Mouse (Mus musculus): Measurements from ENCODE around the gene Epc2. TPM values are rescaled to one million over a fixed set of nuclear protein-coding genes. Genes with fewer than 3 reads are reported as not detected.

Gene Epc2
- 5.9 and 6.0 TPM in 2 replicates for polyA plus RNA-seq (2015; fragmentation: Nextera tagmentation; extraction: Ambion mirVana)

- Histone ChIP-seq H3K4me1 (peaks cover 10% of the 10 kb centered on the region; the same call in 1 of the 2 replicates), H3K36me3 (no peaks in the 10 kb centered on the region), H3K27ac (replicated peaks) (peak within 1 kb of the TSS; percentile 99), H3K4me3 (replicated peaks) (peak within 1 kb of the TSS; percentile 59), H3K9ac (peak within 1 kb of the TSS; percentile 76), H3K27me3 (no peaks in the 10 kb centered on the region), H3K9me3 (replicated peaks) (no peaks in the 10 kb centered on the region), H3K4me2 (replicated peaks) (peak within 1 kb of the TSS; percentile 84)
- peak; percentile 84 for ATAC-seq (ENCODE audit: insufficient number of reproducible peaks, low FRiP score, low TSS enrichment, low read depth)
- WGBS: under 1% methylated on average over 81 of the region's 88 CpGs
Observed at GRCm38 (mm10) chr2:49450931-49451636, at the start of gene Epc2. TSS of gene Epc2 (plus strand) at chr2:49451486.

- Histone ChIP-seq H3K36me3 (no peaks in the 10 kb centered on the region), H3K9ac (no peak overlapping the region), H3K4me1 (no peaks in the 10 kb centered on the region), H3K27me3 (no peaks in the 10 kb centered on the region), H3K4me3 (replicated peaks) (no peak overlapping the region), H3K9me3 (replicated peaks) (no peaks in the 10 kb centered on the region), H3K4me2 (replicated peaks) (no peak overlapping the region), H3K27ac (replicated peaks) (no peak overlapping the region)
- ATAC-seq (ENCODE audit: insufficient number of reproducible peaks, low FRiP score, low TSS enrichment, low read depth): no peak
- 23% methylated on average over 2 of the region's 2 CpGs for WGBS
Observed at GRCm38 (mm10) chr2:49405954-49406353, 45.3 kb upstream of the Epc2 start.

DNA sequence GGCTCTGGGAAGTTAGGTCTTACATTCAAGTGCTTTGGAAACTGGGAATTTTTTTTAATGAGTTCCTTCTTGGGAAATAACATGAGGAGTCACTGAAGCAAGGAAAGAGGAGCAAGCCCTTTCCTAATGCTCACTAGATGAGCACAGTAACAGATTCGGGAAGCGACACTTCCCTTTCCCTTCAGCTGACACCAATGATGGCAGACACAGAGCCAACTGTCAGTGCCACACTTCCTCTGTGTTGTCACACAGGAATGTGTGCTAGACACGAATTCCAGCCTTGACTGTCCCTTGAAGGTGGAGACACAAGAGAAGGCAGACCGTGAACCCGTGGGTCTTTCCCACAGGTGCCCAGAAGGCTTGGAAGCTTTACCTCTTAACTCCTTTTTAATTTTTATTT, 39.6 kb upstream of the Epc2 start:
- H3K9ac ChIP-seq: no peak overlapping the region
- ATAC-seq (ENCODE audit: insufficient number of reproducible peaks, low FRiP score, low TSS enrichment, low read depth): no peak
- no peaks in the 10 kb centered on the region for H3K27me3 ChIP-seq
- no peaks in the 10 kb centered on the region for H3K36me3 ChIP-seq
- no peaks in the 10 kb centered on the region for H3K4me1 ChIP-seq
- H3K27ac ChIP-seq (replicated peaks): no peak overlapping the region
- no peak overlapping the region for H3K4me2 ChIP-seq (replicated peaks)
- WGBS: 75% methylated on average over 5 of the region's 5 CpGs
- no peak overlapping the region for H3K4me3 ChIP-seq (replicated peaks)
- H3K9me3 ChIP-seq (replicated peaks): no peaks in the 10 kb centered on the region

- H3K4me2 ChIP-seq (replicated peaks): no peak overlapping the region
- ATAC-seq (ENCODE audit: insufficient number of reproducible peaks, low FRiP score, low TSS enrichment, low read depth): no peak
- 75% methylated on average over 6 of the region's 6 CpGs for whole genome bisulfite sequencing
- no peak overlapping the region for H3K27ac ChIP-seq (replicated peaks)
- no peaks in the 10 kb centered on the region for H3K9me3 ChIP-seq (replicated peaks)
- no peaks in the 10 kb centered on the region for H3K36me3 ChIP-seq
- H3K9ac ChIP-seq: no peak overlapping the region
- H3K27me3 ChIP-seq: no peaks in the 10 kb centered on the region
- H3K4me1 ChIP-seq: no peaks in the 10 kb centered on the region
- H3K4me3 ChIP-seq (replicated peaks): no peak overlapping the region
Observed at GRCm38 (mm10) chr2:49412576-49412975, 38.7 kb upstream of the Epc2 start.

GRCm38 (mm10) chr2:49415868-49416267, 35.4 kb upstream of the Epc2 start:
- H3K9me3 ChIP-seq (replicated peaks): no peaks in the 10 kb centered on the region
- 60% methylated on average over 3 of the region's 3 CpGs for WGBS
- no peak for ATAC-seq (ENCODE audit: insufficient number of reproducible peaks, low FRiP score, low TSS enrichment, low read depth)
- no peak overlapping the region for H3K9ac ChIP-seq
- no peaks in the 10 kb centered on the region for H3K36me3 ChIP-seq
- H3K4me3 ChIP-seq (replicated peaks): no peak overlapping the region
- H3K27ac ChIP-seq (replicated peaks): no peak overlapping the region
- H3K4me2 ChIP-seq (replicated peaks): no peak overlapping the region
- H3K4me1 ChIP-seq: no peaks in the 10 kb centered on the region
- no peaks in the 10 kb centered on the region for H3K27me3 ChIP-seq

- Histone ChIP-seq H3K4me2 (replicated peaks) (no peak overlapping the region), H3K36me3 (no peaks in the 10 kb centered on the region), H3K9me3 (replicated peaks) (no peaks in the 10 kb centered on the region), H3K27ac (replicated peaks) (no peak overlapping the region), H3K4me3 (replicated peaks) (no peak overlapping the region), H3K9ac (no peak overlapping the region), H3K27me3 (no peaks in the 10 kb centered on the region), H3K4me1 (no peaks in the 10 kb centered on the region)
- no peak for ATAC-seq (ENCODE audit: insufficient number of reproducible peaks, low FRiP score, low TSS enrichment, low read depth)
- WGBS: 73% methylated on average over 10 of the region's 10 CpGs
Observed at GRCm38 (mm10) chr2:49417018-49417604, 34.2 kb upstream of the Epc2 start.

DNA sequence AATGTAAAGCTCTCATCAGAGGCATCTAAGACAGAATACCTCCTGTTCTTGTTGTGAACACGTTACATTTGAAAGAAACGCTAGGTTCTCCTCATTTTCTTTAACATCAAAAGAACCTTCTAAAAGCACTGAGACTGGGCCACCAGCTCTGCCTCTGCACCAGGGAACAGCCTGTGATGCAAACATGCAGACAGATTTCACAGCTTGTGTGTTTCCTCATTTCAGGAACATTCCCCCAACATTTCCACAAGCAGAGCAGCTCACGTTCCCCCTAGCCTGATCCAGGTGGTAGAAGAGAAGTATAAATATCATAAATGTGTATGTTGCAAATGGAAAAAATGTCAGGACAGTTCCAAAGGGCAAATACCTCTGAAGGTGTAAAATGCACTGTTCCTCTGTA, 30.9 kb upstream of the Epc2 start:
- no peak overlapping the region for H3K4me2 ChIP-seq (replicated peaks)
- 76% methylated on average over 3 of the region's 3 CpGs for WGBS
- H3K9ac ChIP-seq: no peak overlapping the region
- H3K27ac ChIP-seq (replicated peaks): no peak overlapping the region
- H3K4me3 ChIP-seq (replicated peaks): no peak overlapping the region
- H3K27me3 ChIP-seq: no peaks in the 10 kb centered on the region
- no peaks in the 10 kb centered on the region for H3K4me1 ChIP-seq
- no peaks in the 10 kb centered on the region for H3K9me3 ChIP-seq (replicated peaks)
- H3K36me3 ChIP-seq: no peaks in the 10 kb centered on the region
- ATAC-seq (ENCODE audit: insufficient number of reproducible peaks, low FRiP score, low TSS enrichment, low read depth): no peak

- Histone ChIP-seq H3K4me1 (no peaks in the 10 kb centered on the region), H3K27ac (replicated peaks) (no peak overlapping the region), H3K4me2 (replicated peaks) (no peak overlapping the region), H3K9ac (no peak overlapping the region), H3K36me3 (no peaks in the 10 kb centered on the region), H3K9me3 (replicated peaks) (no peaks in the 10 kb centered on the region), H3K4me3 (replicated peaks) (no peak overlapping the region), H3K27me3 (no peaks in the 10 kb centered on the region)
- ATAC-seq (ENCODE audit: insufficient number of reproducible peaks, low FRiP score, low TSS enrichment, low read depth): no peak
- WGBS: 62% methylated on average over 2 of the region's 2 CpGs
Observed at GRCm38 (mm10) chr2:49423857-49424256, 27.4 kb upstream of the Epc2 start.

DNA sequence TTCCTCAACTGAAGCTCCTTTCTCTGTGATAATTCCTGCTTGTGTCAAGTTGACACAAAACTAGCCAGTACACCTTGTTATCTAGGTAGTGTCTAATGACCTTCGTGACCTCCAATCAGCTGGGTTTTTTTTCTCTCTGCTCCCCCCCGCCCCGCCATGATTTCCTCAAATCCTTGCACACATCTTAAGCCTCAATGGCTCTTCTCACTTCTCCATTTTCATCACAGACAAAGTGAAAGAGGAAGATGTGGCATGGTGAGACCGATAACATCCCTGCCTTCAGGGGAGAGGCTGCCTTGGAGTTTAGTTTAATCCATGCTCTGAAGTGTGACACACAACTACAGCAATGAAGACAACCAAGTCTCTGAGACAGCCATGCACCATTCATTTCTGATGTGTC, 26.5 kb upstream of the Epc2 start:
- no peaks in the 10 kb centered on the region for H3K36me3 ChIP-seq
- H3K4me3 ChIP-seq (replicated peaks): no peak overlapping the region
- no peaks in the 10 kb centered on the region for H3K27me3 ChIP-seq
- H3K27ac ChIP-seq (replicated peaks): no peak overlapping the region
- H3K9me3 ChIP-seq (replicated peaks): no peaks in the 10 kb centered on the region
- no peaks in the 10 kb centered on the region for H3K4me1 ChIP-seq
- H3K4me2 ChIP-seq (replicated peaks): no peak overlapping the region
- ATAC-seq (ENCODE audit: insufficient number of reproducible peaks, low FRiP score, low TSS enrichment, low read depth): no peak
- H3K9ac ChIP-seq: no peak overlapping the region
- WGBS: 92% methylated on average over 4 of the region's 4 CpGs

DNA sequence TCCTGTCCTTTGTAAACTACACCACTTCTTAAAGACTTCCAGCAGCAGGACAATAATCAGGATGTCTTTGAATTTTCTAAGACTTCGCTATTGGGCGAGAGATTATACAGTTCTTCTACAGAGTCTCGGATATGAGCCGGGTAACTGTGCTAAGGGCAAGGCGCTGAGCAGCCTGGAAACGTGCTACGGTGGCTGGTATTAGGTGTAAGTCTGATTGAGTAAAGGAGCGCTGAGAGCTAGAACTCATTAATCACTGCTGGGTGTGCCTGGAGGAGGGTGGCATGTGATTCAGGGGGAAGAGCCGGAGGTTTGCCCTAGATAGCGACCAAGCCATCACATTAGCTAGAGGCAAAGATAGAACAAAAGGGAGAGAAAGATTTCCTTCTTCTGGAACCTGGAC, 25.1 kb upstream of the Epc2 start:
- Histone ChIP-seq H3K9me3 (replicated peaks) (no peaks in the 10 kb centered on the region), H3K9ac (no peak overlapping the region), H3K36me3 (no peaks in the 10 kb centered on the region), H3K4me2 (replicated peaks) (no peak overlapping the region), H3K4me3 (replicated peaks) (no peak overlapping the region), H3K27ac (replicated peaks) (no peak overlapping the region), H3K4me1 (no peaks in the 10 kb centered on the region), H3K27me3 (no peaks in the 10 kb centered on the region)
- 80% methylated on average over 10 of the region's 10 CpGs for WGBS
- no peak for ATAC-seq (ENCODE audit: insufficient number of reproducible peaks, low FRiP score, low TSS enrichment, low read depth)

GRCm38 (mm10) chr2:49431015-49431414, 20.3 kb upstream of the Epc2 start:
- Histone ChIP-seq H3K27me3 (no peaks in the 10 kb centered on the region), H3K9me3 (replicated peaks) (no peaks in the 10 kb centered on the region), H3K36me3 (no peaks in the 10 kb centered on the region), H3K9ac (no peak overlapping the region), H3K4me3 (replicated peaks) (no peak overlapping the region), H3K4me1 (no peaks in the 10 kb centered on the region), H3K4me2 (replicated peaks) (no peak overlapping the region), H3K27ac (replicated peaks) (no peak overlapping the region)
- 78% methylated on average over 1 of the region's 1 CpGs for WGBS
- ATAC-seq (ENCODE audit: insufficient number of reproducible peaks, low FRiP score, low TSS enrichment, low read depth): no peak

GRCm38 (mm10) chr2:49433211-49433610, 18.1 kb upstream of the Epc2 start:
- H3K4me2 ChIP-seq (replicated peaks): no peak overlapping the region
- no peak overlapping the region for H3K9ac ChIP-seq
- H3K36me3 ChIP-seq: no peaks in the 10 kb centered on the region
- ATAC-seq (ENCODE audit: insufficient number of reproducible peaks, low FRiP score, low TSS enrichment, low read depth): no peak
- H3K4me1 ChIP-seq: no peaks in the 10 kb centered on the region
- H3K27ac ChIP-seq (replicated peaks): no peak overlapping the region
- H3K9me3 ChIP-seq (replicated peaks): no peaks in the 10 kb centered on the region
- no peaks in the 10 kb centered on the region for H3K27me3 ChIP-seq
- 88% methylated on average over 9 of the region's 9 CpGs for WGBS
- no peak overlapping the region for H3K4me3 ChIP-seq (replicated peaks)

Measured in embryonic facial prominence, embryonic 15.5 days (tissue).